Mouse (Mus musculus): Measurements from ENCODE around the gene Gm13030.

GRCm38 (mm10) chr4:138840726-138841125 is 33.0 kb downstream of the Gm13030 start:
- TF ChIP-seq CTCF (IDR thresholded peaks at IDR 0.05; ENCODE audit: extremely low read depth, insufficient read depth, low read length) (no peak), POLR2A (IDR thresholded peaks at IDR 0.05; ENCODE audit: extremely low read depth, insufficient read depth, low read length) (no peak)

Data from cortical plate, adult 2 months (tissue).